Mouse (Mus musculus) C2C12 (cell line): Measurements from ENCODE around the gene Itgb2l. TPM values are rescaled to one million over a fixed set of nuclear protein-coding genes. Genes with fewer than 3 reads are reported as not detected.

ENCODE experiments used
- H3K27me3 ChIP-seq: one replicate; pipeline ENCODE4 v1.6.1; 2011; ENCODE audit not compliant: control insufficient read depth, insufficient read depth, insufficient read length
- H3K36me3 ChIP-seq: one replicate; pipeline ENCODE4 v1.6.1; 2011; ENCODE audit not compliant: control insufficient read depth, insufficient read depth
- H3K4me3 ChIP-seq: one replicate; pipeline ENCODE4 v1.5.1; 2011; ENCODE audit warnings: mild to moderate bottlenecking, control low read depth; ENCODE audit not compliant: poor library complexity, insufficient read depth, severe bottlenecking
- H3K79me2 ChIP-seq: one replicate; pipeline ENCODE4 v1.6.1; 2011; ENCODE audit not compliant: control insufficient read depth, insufficient read depth
- H3K79me3 ChIP-seq: one replicate; pipeline ENCODE4 v1.6.1; 2011; ENCODE audit warnings: low read depth, control low read depth
- H3ac ChIP-seq: one replicate; pipeline ENCODE3; 2011; ENCODE audit warnings: low read depth; ENCODE audit not compliant: control insufficient read depth, insufficient read length
- CEBPB ChIP-seq: IDR thresholded peaks from one replicate; pipeline ENCODE4 v1.6.1; 2011; ENCODE audit warnings: low read depth, mild to moderate bottlenecking, control low read depth, moderate library complexity
- CTCF ChIP-seq: IDR thresholded peaks from one replicate; pipeline ENCODE4 v1.5.1; 2011; ENCODE audit not compliant: control insufficient read depth, insufficient read depth, insufficient read length
- FOSL1 ChIP-seq: IDR thresholded peaks from one replicate; pipeline ENCODE4 v1.8.0; 2011; ENCODE audit warnings: mild to moderate bottlenecking, low read length; ENCODE audit not compliant: poor library complexity, insufficient read depth, severe bottlenecking
- MAX ChIP-seq: IDR thresholded peaks from one replicate; pipeline ENCODE4 v1.6.1; 2011; ENCODE audit warnings: mild to moderate bottlenecking, control low read depth
- MYOD1 ChIP-seq: IDR thresholded peaks from one replicate; pipeline ENCODE4 v1.6.1; 2011; ENCODE audit warnings: low read depth; ENCODE audit not compliant: control insufficient read depth, insufficient read length
- MYOG ChIP-seq: IDR thresholded peaks from one replicate; pipeline ENCODE4 v1.6.1; 2011; ENCODE audit not compliant: control insufficient read depth, insufficient read length; ENCODE audit errors: extremely low read depth
- USF1 ChIP-seq: IDR thresholded peaks from one replicate; pipeline ENCODE4 v1.6.1; 2011; ENCODE audit warnings: low read depth, mild to moderate bottlenecking, control low read depth, moderate library complexity
- polyA plus RNA-seq: library from polyadenylated mRNA; unstranded; fragments of >200 nt; fragmentation: generic; extraction: Trizol; gene quantifications from one replicate; pipeline ENCODE4 v1.2.1, GENCODE M21; 2012; ENCODE audit warnings: missing spikeins

The Itgb2l gene
- polyA plus RNA-seq, 1 experiment, result 0.12 TPM

DNA sequence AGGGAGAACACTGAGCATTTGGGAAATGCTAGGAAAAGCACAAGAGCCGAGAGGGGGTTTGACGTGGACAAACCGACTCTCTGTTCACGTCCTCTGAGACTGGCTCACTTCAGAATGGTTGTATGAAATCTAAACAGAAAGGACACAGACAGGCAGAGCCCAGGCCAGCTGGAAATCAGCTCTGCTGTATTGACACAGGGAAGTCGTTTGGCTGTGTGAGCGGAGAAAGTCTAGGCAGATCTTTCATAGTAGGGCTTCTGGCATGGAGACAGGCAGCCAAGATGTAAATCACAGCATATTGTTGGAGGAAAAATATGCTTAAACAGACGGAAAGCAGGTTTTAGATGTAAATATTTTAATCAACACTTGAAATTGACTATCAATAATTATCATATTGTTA, 29.4 kb upstream of the Itgb2l start:
- Histone ChIP-seq H3K36me3 (no peaks in the 10 kb centered on the region), H3K4me3 (no peak overlapping the region), H3K79me3 (no peaks in the 10 kb centered on the region), H3K27me3 (peaks cover 27% of the 10 kb centered on the region), H3ac (no peak overlapping the region), H3K79me2 (no peaks in the 10 kb centered on the region)
- TF ChIP-seq MYOG (no peak), MYOD1 (no peak)

- Histone ChIP-seq H3K36me3 (no peaks in the 10 kb centered on the region), H3ac (no peak overlapping the region), H3K79me3 (no peaks in the 10 kb centered on the region), H3K4me3 (no peak overlapping the region), H3K79me2 (no peaks in the 10 kb centered on the region), H3K27me3 (peaks cover 27% of the 10 kb centered on the region)
- no peak for TF ChIP-seq FOSL1
Measured at GRCm38 (mm10) chr16:96472361-96472760, 28.9 kb upstream of the Itgb2l start.

- Histone ChIP-seq H3K79me3 (no peaks in the 10 kb centered on the region), H3K79me2 (no peaks in the 10 kb centered on the region), H3ac (no peak overlapping the region), H3K4me3 (no peak overlapping the region), H3K27me3 (peaks cover 34% of the 10 kb centered on the region), H3K36me3 (no peaks in the 10 kb centered on the region)
- TF ChIP-seq CTCF (no peak), FOSL1 (no peak), MYOG (no peak), USF1 (no peak), MYOD1 (no peak), MAX (no peak), CEBPB (no peak)
Measured at GRCm38 (mm10) chr16:96469640-96470039, 26.2 kb upstream of the Itgb2l start.

DNA sequence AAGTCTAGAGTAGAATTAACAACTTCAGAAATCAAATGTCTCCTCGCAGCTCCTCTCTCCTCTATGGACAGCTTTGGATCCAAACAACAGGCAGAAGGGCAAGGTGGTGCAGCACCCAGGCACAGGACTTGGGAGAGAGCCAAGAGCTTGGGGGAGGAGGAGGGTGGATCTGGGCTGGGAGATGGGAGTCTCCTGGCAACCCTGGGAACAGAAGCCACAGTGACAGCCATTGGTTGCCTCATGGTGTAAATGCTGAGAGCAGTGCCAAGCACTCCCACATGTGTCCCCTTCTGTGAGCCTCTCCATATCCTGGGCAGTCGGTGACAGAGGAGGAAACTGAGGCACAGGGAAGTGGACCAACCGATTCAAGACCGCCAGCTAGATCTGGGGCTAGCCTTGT, 25.3 kb upstream of the Itgb2l start:
- no peak overlapping the region for H3ac ChIP-seq
- TF ChIP-seq MAX (no peak), CEBPB (no peak), MYOD1 (no peak), FOSL1 (no peak), USF1 (no peak), CTCF (no peak), MYOG (no peak)
- H3K36me3 ChIP-seq, result no peaks in the 10 kb centered on the region
- H3K4me3 ChIP-seq, result no peak overlapping the region
- H3K27me3 ChIP-seq, result peaks cover 28% of the 10 kb centered on the region
- no peaks in the 10 kb centered on the region for H3K79me3 ChIP-seq
- H3K79me2 ChIP-seq, result no peaks in the 10 kb centered on the region

GRCm38 (mm10) chr16:96468011-96468410, 24.6 kb upstream of the Itgb2l start:
- peaks cover 22% of the 10 kb centered on the region for H3K27me3 ChIP-seq
- no peaks in the 10 kb centered on the region for H3K79me2 ChIP-seq
- no peaks in the 10 kb centered on the region for H3K79me3 ChIP-seq
- H3K4me3 ChIP-seq, result no peak overlapping the region
- H3K36me3 ChIP-seq, result no peaks in the 10 kb centered on the region
- H3ac ChIP-seq, result no peak overlapping the region
- TF ChIP-seq CEBPB (no peak), MYOG (no peak), FOSL1 (no peak), MAX (no peak), MYOD1 (no peak), USF1 (no peak), CTCF (no peak)

- H3K79me3 ChIP-seq, result no peaks in the 10 kb centered on the region
- H3ac ChIP-seq, result no peak within 1 kb of the TSS
- no peak within 1 kb of the TSS for H3K4me3 ChIP-seq
- peaks cover 17% of the 10 kb centered on the region for H3K27me3 ChIP-seq
- no peak for TF ChIP-seq MYOD1
- TF ChIP-seq CTCF, result peak; percentile 84
- H3K36me3 ChIP-seq, result no peaks in the 10 kb centered on the region
- H3K79me2 ChIP-seq, result no peaks in the 10 kb centered on the region
Measured at GRCm38 (mm10) chr16:96467445-96467844, 24.0 kb upstream of the Itgb2l start, which contains the start of gene Pcp4. TSS of gene Pcp4 (plus strand) at chr16:96467606.

GRCm38 (mm10) chr16:96460788-96461187, 17.4 kb upstream of the Itgb2l start:
- peaks cover 10% of the 10 kb centered on the region for H3K27me3 ChIP-seq
- no peaks in the 10 kb centered on the region for H3K79me3 ChIP-seq
- TF ChIP-seq CTCF (no peak), MYOG (no peak), USF1 (no peak), CEBPB (no peak), MAX (no peak), MYOD1 (no peak), FOSL1 (no peak)
- H3K79me2 ChIP-seq, result no peaks in the 10 kb centered on the region
- no peak overlapping the region for H3ac ChIP-seq
- no peaks in the 10 kb centered on the region for H3K36me3 ChIP-seq
- H3K4me3 ChIP-seq, result no peak overlapping the region
